Mouse (Mus musculus) ES-Bruce4 (cell line): ENCODE data around the gene Mpi. TPM values are rescaled to one million over a fixed set of nuclear protein-coding genes. Genes with fewer than 3 reads are reported as not detected.

Experiments
- H3K27ac ChIP-seq: 2 replicates; pipeline ENCODE4 v1.5.1; 2012; ENCODE audit warnings: low read length, inconsistent platforms; ENCODE audit not compliant: insufficient read depth
- H3K27me3 ChIP-seq: 2 replicates; pipeline ENCODE4 v1.6.1; 2012; ENCODE audit warnings: mild to moderate bottlenecking, low read length, inconsistent platforms; ENCODE audit not compliant: control insufficient read depth, poor library complexity, insufficient read depth, severe bottlenecking
- H3K36me3 ChIP-seq: 2 replicates; pipeline ENCODE4 v1.6.1; 2012; ENCODE audit warnings: inconsistent platforms, mild to moderate bottlenecking, low read length, moderate library complexity; ENCODE audit not compliant: control insufficient read depth, poor library complexity, insufficient read depth, severe bottlenecking
- H3K4me1 ChIP-seq: one replicate; pipeline ENCODE4 v1.8.1; 2011; ENCODE audit warnings: low read length; ENCODE audit not compliant: control insufficient read depth, insufficient read depth
- H3K4me3 ChIP-seq: 2 replicates; pipeline ENCODE4 v1.5.1; 2011; ENCODE audit warnings: low read depth, mild to moderate bottlenecking, low read length
- H3K9ac ChIP-seq: 2 replicates; pipeline ENCODE4 v1.6.1; 2012; ENCODE audit warnings: low read depth, mild to moderate bottlenecking, inconsistent platforms; ENCODE audit not compliant: poor library complexity, severe bottlenecking
- H3K9me3 ChIP-seq: replicated peaks from 2 replicates; pipeline ENCODE4 v1.6.1; 2012; ENCODE audit warnings: mild to moderate bottlenecking, low read length, inconsistent platforms; ENCODE audit not compliant: control insufficient read depth, poor library complexity, insufficient read depth, severe bottlenecking
- CTCF ChIP-seq: IDR thresholded peaks from one replicate; pipeline ENCODE4 v1.8.1; 2011; ENCODE audit warnings: low read depth, low read length
- EP300 ChIP-seq: IDR thresholded peaks from 2 replicates; pipeline ENCODE4 v1.6.1; 2011; ENCODE audit warnings: low read depth, low read length; ENCODE audit not compliant: insufficient read depth
- POLR2A ChIP-seq: IDR thresholded peaks from one replicate; pipeline ENCODE4 v1.8.1; 2011; ENCODE audit warnings: low read length; ENCODE audit not compliant: insufficient read depth
- polyA plus RNA-seq: library from polyadenylated mRNA; stranded (reverse); fragments of >200 nt; gene quantifications from 2 replicates; pipeline ENCODE4 v1.2.4, GENCODE M21; 2011; ENCODE audit warnings: low read depth; ENCODE audit not compliant: missing spikeins, insufficient read depth, insufficient read length

Mpi gene
- polyA plus RNA-seq, 1 experiment = 39.1 TPM

DNA sequence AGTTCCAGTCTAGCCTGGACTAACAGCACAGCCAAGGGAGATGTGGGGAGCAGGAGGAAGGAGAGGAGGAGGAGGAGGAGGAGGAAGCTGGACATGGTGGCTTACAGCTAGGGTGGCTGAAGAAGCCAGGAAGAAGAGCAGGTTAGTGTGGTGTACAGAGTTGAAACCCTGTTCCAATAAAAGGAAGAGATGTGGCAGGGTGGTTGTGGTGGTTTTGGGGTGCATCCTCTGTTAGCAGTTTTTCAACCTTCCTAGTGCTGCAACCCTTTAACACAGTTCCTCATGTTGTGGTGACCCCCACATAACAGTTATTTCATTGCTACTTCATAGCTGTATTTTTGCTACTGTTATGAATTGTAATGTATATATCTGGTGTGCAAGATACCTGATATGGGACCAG, 28.1 kb downstream of the Mpi start:
- Histone ChIP-seq H3K36me3 (peaks cover 21% of the 10 kb centered on the region), H3K9ac (no peak overlapping the region), H3K4me1 (peaks cover 4% of the 10 kb centered on the region), H3K4me3 (no peak overlapping the region), H3K27me3 (no peaks in the 10 kb centered on the region), H3K27ac (no peak overlapping the region), H3K9me3 (no peaks in the 10 kb centered on the region)
- no peak for TF ChIP-seq EP300

- no peak for TF ChIP-seq POLR2A
- TF ChIP-seq CTCF = no peak
- no peak for TF ChIP-seq EP300
- Histone ChIP-seq H3K27ac (no peak overlapping the region), H3K27me3 (no peaks in the 10 kb centered on the region), H3K9me3 (no peaks in the 10 kb centered on the region), H3K4me3 (no peak overlapping the region), H3K9ac (no peak overlapping the region), H3K4me1 (peaks cover 4% of the 10 kb centered on the region), H3K36me3 (peaks cover 14% of the 10 kb centered on the region)
Measured at GRCm38 (mm10) chr9:57523754-57524153, 28.8 kb downstream of the Mpi start.

GRCm38 (mm10) chr9:57522861-57523246, 29.7 kb downstream of the Mpi start:
- Histone ChIP-seq H3K4me1 (peaks cover 4% of the 10 kb centered on the region), H3K9ac (peak overlapping the region; percentile 86), H3K36me3 (peaks cover 6% of the 10 kb centered on the region), H3K4me3 (peak overlapping the region; percentile 45), H3K27me3 (no peaks in the 10 kb centered on the region), H3K27ac (peak overlapping the region; percentile 33; the same call in 1 of the 2 replicates), H3K9me3 (no peaks in the 10 kb centered on the region)
- TF ChIP-seq POLR2A (no peak), CTCF (no peak), EP300 (no peak)

- Histone ChIP-seq H3K4me3 (peak overlapping the region; percentile 96), H3K4me1 (peaks cover 3% of the 10 kb centered on the region), H3K9ac (peak overlapping the region; percentile 86), H3K9me3 (no peaks in the 10 kb centered on the region), H3K27ac (peak overlapping the region; percentile 61), H3K27me3 (no peaks in the 10 kb centered on the region), H3K36me3 (peaks cover 5% of the 10 kb centered on the region)
- TF ChIP-seq EP300 = no peak
- no peak for TF ChIP-seq POLR2A
- no peak for TF ChIP-seq CTCF
Measured at GRCm38 (mm10) chr9:57522114-57522860, 30.3 kb downstream of the Mpi start.

DNA sequence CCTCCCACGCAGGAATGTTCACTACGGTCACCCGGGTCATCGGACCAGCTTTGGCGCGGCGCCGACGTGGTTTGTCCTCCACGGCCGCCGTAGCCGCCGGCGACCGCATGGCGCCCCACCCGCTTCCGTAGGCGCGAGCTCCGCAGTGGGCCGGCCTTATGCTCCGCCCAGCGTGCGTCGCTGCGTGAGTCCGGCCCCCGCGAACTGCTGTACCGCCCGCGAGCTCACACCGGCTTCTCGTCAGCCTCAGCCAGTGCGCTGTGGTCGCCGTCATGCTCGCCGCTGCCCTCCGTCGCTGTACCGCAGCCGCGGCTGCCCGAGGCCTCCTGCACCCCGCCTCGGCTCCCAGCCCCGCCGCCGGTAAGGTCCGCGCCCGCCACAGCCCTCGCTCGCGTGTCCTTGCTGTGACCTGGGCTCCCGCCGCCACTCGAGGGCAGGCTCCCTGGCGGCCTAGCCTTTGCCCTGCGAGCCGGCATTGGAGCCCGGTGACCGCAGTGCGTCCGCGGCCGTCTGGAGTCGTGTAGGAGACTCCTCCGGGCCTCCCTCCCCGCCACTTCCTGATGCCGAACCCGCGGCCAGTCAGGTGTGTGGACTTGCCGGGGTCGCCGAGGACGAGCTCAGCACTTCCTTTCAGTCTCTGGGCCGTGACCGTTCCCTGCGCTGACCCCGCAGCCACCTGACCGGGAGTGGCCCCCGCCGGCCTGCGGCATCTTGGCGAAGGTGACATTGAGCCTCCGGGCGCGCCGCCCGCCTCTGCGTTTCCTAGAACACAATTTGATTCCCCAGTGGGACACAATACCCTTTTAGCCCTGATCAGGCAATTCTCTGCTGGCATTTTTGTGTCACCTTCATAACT, 31.3 kb downstream of the Mpi start, which contains the start of gene Cox5a:
TSS of gene Cox5a (plus strand) at position 219 of the 856 bp plus-strand sequence.
- Histone ChIP-seq H3K9me3 (no peaks in the 10 kb centered on the region), H3K9ac (peak within 1 kb of the TSS; percentile 86), H3K4me1 (peaks cover 3% of the 10 kb centered on the region), H3K27ac (peak within 1 kb of the TSS; percentile 61), H3K36me3 (peaks cover 5% of the 10 kb centered on the region; the same call in 1 of the 2 replicates), H3K4me3 (peak within 1 kb of the TSS; percentile 96), H3K27me3 (no peaks in the 10 kb centered on the region)
- TF ChIP-seq EP300 (peak; percentile 52; the same call in 1 of the 2 replicates), CTCF (no peak), POLR2A (peak; percentile 84)
